Mouse (Mus musculus) myocyte (in vitro differentiated cells): ENCODE data around the gene BC024978. TPM values are rescaled to one million over a fixed set of nuclear protein-coding genes. Genes with fewer than 3 reads are reported as not detected.
A peak's percentile ranks its signal among the peaks of the same experiment; 100 is the strongest.

Experiments
- H3K27me3 ChIP-seq: one replicate; pipeline ENCODE4 v1.6.1; 2011; ENCODE audit not compliant: control insufficient read depth, insufficient read depth, insufficient read length
- H3K36me3 ChIP-seq: one replicate; pipeline ENCODE4 v1.6.1; 2011; ENCODE audit not compliant: control insufficient read depth, insufficient read depth
- H3K4me2 ChIP-seq: one replicate; pipeline ENCODE4 v1.6.1; 2011; ENCODE audit warnings: low read depth, control low read depth
- H3K4me3 ChIP-seq: one replicate; pipeline ENCODE4 v1.5.1; 2011; ENCODE audit warnings: mild to moderate bottlenecking, control low read depth, moderate library complexity
- H3K79me2 ChIP-seq: one replicate; pipeline ENCODE4 v1.6.1; 2011; ENCODE audit not compliant: control insufficient read depth, insufficient read depth
- H3ac ChIP-seq: one replicate; pipeline ENCODE4 v1.6.1; 2011; ENCODE audit not compliant: control insufficient read depth, insufficient read length
- CEBPB ChIP-seq: IDR thresholded peaks from 2 replicates; pipeline ENCODE4 v1.6.1; 2011; ENCODE audit warnings: mild to moderate bottlenecking, moderate library complexity; ENCODE audit not compliant: poor library complexity, insufficient read depth, severe bottlenecking
- E2F4 ChIP-seq: IDR thresholded peaks from one replicate; pipeline ENCODE4 v1.6.1; 2011; ENCODE audit warnings: mild to moderate bottlenecking, control low read depth, moderate library complexity; ENCODE audit not compliant: insufficient read depth
- MAX ChIP-seq: IDR thresholded peaks from one replicate; pipeline ENCODE4 v1.6.1; 2011; ENCODE audit warnings: low read depth, mild to moderate bottlenecking, control low read depth
- MYOD1 ChIP-seq, 3 experiments: IDR thresholded peaks; one replicate each; pipeline ENCODE4 v1.6.1; 2011; ENCODE audit warnings: control low read depth in 2 of 3, low read depth in 2 of 3, mild to moderate bottlenecking in 2 of 3, moderate library complexity in 1 of 3; ENCODE audit not compliant: insufficient read length in 2 of 3, control insufficient read depth in 1 of 3
- MYOG ChIP-seq, 3 experiments: IDR thresholded peaks; one replicate each; pipeline ENCODE4 v1.6.1; 2011; ENCODE audit warnings: control low read depth in 2 of 3, low read depth in 2 of 3, mild to moderate bottlenecking in 2 of 3; ENCODE audit not compliant: insufficient read length in 2 of 3, control insufficient read depth in 1 of 3, insufficient read depth in 1 of 3
- POLR2A ChIP-seq: IDR thresholded peaks from one replicate; pipeline ENCODE4 v1.6.1; 2011; ENCODE audit warnings: low read depth, mild to moderate bottlenecking, control low read depth, moderate library complexity; ENCODE audit not compliant: insufficient read length
- POLR2AphosphoS2 ChIP-seq: IDR thresholded peaks from one replicate; pipeline ENCODE4 v1.6.1; 2011; ENCODE audit warnings: low read depth, control low read depth; ENCODE audit not compliant: insufficient read length
- REST ChIP-seq: IDR thresholded peaks from one replicate; pipeline ENCODE4 v1.6.1; 2011; ENCODE audit warnings: mild to moderate bottlenecking, control low read depth, moderate library complexity; ENCODE audit not compliant: insufficient read depth, insufficient read length
- SRF ChIP-seq: IDR thresholded peaks from one replicate; pipeline ENCODE4 v1.6.1; 2011; ENCODE audit warnings: low read depth; ENCODE audit not compliant: control insufficient read depth, insufficient read length
- TCF12 ChIP-seq: IDR thresholded peaks from one replicate; pipeline ENCODE4 v1.6.1; 2011; ENCODE audit warnings: mild to moderate bottlenecking, control low read depth; ENCODE audit not compliant: poor library complexity, insufficient read depth, severe bottlenecking
- TCF3 ChIP-seq: IDR thresholded peaks from one replicate; pipeline ENCODE4 v1.6.1; 2011; ENCODE audit warnings: low read depth, control low read depth; ENCODE audit not compliant: insufficient read length
- USF1 ChIP-seq: IDR thresholded peaks from one replicate; pipeline ENCODE4 v1.6.1; 2011; ENCODE audit warnings: low read depth, mild to moderate bottlenecking, control low read depth, moderate library complexity
- polyA plus RNA-seq: library from polyadenylated mRNA; unstranded; fragments of >200 nt; fragmentation: generic; extraction: Trizol; gene quantifications from one replicate; pipeline ENCODE4 v1.2.1, GENCODE M21; 2012; ENCODE audit warnings: missing spikeins

Gene BC024978
- polyA plus RNA-seq, 1 experiment, result 5.2 TPM

DNA sequence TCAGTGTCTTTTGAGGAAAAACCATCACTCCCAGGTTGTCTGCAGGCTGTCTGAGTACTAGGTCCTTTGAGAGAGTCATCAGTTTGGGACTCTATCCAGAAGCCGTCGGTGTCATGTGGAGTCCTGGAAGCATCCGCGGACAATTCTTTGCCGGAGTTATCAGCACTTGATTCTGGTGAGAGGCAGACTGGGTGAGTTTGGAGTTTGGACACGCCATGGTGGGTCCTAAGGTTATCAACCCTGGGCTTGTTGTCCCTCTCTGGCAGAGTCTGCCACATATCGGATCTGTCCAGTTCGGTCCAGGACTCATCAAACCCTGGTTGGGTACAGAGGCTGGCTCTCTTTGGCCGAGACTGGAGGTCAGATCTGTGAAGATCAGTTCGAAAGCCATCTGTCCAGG, 32.1 kb downstream of the BC024978 start:
- peak overlapping the region; percentile 67 for H3K4me3 ChIP-seq
- peak overlapping the region; percentile 80 for H3ac ChIP-seq
- TF ChIP-seq REST, result no peak
- TF ChIP-seq TCF3, result no peak
- TF ChIP-seq POLR2A, result no peak
- TF ChIP-seq TCF12, result no peak
- no peak for TF ChIP-seq POLR2AphosphoS2
- no peak for TF ChIP-seq MYOD1 (IDR thresholded peaks at IDR 0.05; ENCODE audit: control insufficient read depth in 1 of 3, insufficient read length in 2 of 3, low read depth in 2 of 3)
- no peak for TF ChIP-seq USF1
- TF ChIP-seq E2F4, result no peak
- TF ChIP-seq SRF, result no peak
- TF ChIP-seq MAX, result no peak
- no peak for TF ChIP-seq MYOG (IDR thresholded peaks at IDR 0.05; ENCODE audit: control insufficient read depth in 1 of 3, insufficient read depth in 1 of 3, insufficient read length in 2 of 3, low read depth in 2 of 3)
- no peak for TF ChIP-seq CEBPB
- H3K36me3 ChIP-seq, result no peaks in the 10 kb centered on the region
- H3K27me3 ChIP-seq, result no peaks in the 10 kb centered on the region
- peaks cover 35% of the 10 kb centered on the region for H3K79me2 ChIP-seq
- H3K4me2 ChIP-seq, result peak overlapping the region; percentile 95

DNA sequence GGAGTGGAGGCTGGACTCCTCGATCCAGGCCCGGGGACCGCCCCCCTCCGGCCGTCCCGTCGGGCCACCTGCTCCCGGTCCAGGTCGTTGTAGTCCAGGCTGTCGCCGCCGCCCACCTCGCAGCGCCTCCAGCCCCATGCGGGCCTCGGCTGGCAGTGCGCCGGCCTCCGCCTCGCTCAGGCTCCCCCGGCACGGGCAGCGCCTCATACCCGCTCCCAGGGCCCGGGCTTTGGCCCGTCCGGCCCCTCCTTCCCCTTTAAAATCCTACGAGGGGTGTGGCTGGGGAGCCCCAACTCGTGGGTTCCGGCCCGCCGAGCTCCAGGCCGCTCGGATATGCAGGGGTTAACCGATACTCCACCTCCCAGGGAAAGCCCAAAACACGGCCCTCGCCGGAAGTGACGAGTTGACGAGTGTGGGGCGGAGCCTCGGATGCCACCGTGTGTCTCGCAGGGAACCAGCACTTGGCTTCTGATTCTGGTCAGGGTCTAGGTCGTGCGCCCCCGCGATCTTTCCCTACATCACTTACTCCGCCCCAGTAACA, 32.8 kb downstream of the BC024978 start, which contains the start of gene Itpkc:
Gene Itpkc (minus strand): TSS at position 381 of the 541 bp plus-strand sequence.
- Histone ChIP-seq H3K4me3 (peak within 1 kb of the TSS; percentile 67), H3K36me3 (no peaks in the 10 kb centered on the region), H3K79me2 (peaks cover 35% of the 10 kb centered on the region), H3K4me2 (peak within 1 kb of the TSS; percentile 95), H3ac (peak within 1 kb of the TSS; percentile 80), H3K27me3 (no peaks in the 10 kb centered on the region)
- TF ChIP-seq MYOD1 (IDR thresholded peaks at IDR 0.05; ENCODE audit: control insufficient read depth in 1 of 3, insufficient read length in 2 of 3, low read depth in 2 of 3), result peak in 1 of 3 experiments; percentile 46
- TF ChIP-seq POLR2AphosphoS2, result peak; percentile 96
- TF ChIP-seq E2F4, result no peak
- TF ChIP-seq MYOG (IDR thresholded peaks at IDR 0.05; ENCODE audit: control insufficient read depth in 1 of 3, insufficient read depth in 1 of 3, insufficient read length in 2 of 3, low read depth in 2 of 3), result peak in 2 of 3 experiments; percentile 18 to 49
- TF ChIP-seq POLR2A, result peak; percentile 94
- no peak for TF ChIP-seq REST
- TF ChIP-seq USF1, result no peak

DNA sequence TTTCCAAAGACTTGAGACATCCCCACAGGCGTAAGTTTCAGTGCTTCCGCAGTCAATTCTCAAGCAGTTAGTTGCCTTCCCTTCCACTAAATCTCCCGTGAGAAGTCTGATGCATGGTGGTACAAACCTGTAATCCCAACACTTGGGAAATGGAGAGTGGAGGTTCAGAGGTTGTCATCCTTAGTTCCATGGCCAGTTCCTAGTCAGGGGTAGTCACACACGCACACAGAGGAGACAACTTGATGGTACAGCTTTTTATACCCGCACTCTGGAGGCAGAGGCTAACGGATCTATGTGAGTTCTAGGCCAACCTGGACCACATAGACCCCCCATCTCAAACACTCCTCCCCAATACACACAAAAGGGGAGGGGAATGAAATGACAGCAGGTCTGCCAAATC, 33.3 kb downstream of the BC024978 start:
- peak overlapping the region; percentile 68 for H3K4me2 ChIP-seq
- peak overlapping the region; percentile 67 for H3K4me3 ChIP-seq
- no peak for TF ChIP-seq TCF12
- no peak for TF ChIP-seq SRF
- no peak for TF ChIP-seq MAX
- TF ChIP-seq MYOG (IDR thresholded peaks at IDR 0.05; ENCODE audit: control insufficient read depth in 1 of 3, insufficient read depth in 1 of 3, insufficient read length in 2 of 3, low read depth in 2 of 3), result no peak
- no peak for TF ChIP-seq E2F4
- TF ChIP-seq USF1, result no peak
- TF ChIP-seq POLR2A, result no peak
- no peak for TF ChIP-seq POLR2AphosphoS2
- TF ChIP-seq CEBPB, result no peak
- TF ChIP-seq MYOD1 (IDR thresholded peaks at IDR 0.05; ENCODE audit: control insufficient read depth in 1 of 3, insufficient read length in 2 of 3, low read depth in 2 of 3), result no peak
- TF ChIP-seq TCF3, result no peak
- TF ChIP-seq REST, result no peak

DNA sequence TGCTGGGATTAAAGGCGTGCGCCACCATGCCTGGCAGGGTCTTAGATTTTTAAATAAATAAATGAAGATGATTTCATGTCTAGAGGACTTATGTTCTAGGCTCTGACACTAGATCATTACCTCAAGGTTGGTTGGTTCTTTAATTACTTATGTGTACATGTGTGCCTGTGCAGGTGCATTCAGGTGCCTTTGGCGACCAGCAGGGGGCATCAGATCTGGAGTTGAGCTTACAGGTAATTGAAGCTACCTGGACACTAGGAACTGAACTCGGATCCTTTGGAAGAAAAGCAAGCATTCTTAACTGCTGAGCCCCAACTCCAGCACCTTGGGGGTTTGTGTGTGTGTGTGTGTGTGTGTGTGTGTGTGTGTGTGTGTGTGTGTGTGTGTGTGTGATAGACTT, 35.2 kb downstream of the BC024978 start:
- no peaks in the 10 kb centered on the region for H3K36me3 ChIP-seq

More for the DNA sequence above, 33.3 kb downstream of the BC024978 start:
- H3K79me2 ChIP-seq, result peaks cover 35% of the 10 kb centered on the region
- H3ac ChIP-seq, result peak overlapping the region; percentile 80
- H3K27me3 ChIP-seq, result no peaks in the 10 kb centered on the region
- no peaks in the 10 kb centered on the region for H3K36me3 ChIP-seq

More for the DNA sequence above, 35.2 kb downstream of the BC024978 start:
- no peak overlapping the region for H3K4me2 ChIP-seq
- H3K27me3 ChIP-seq, result no peaks in the 10 kb centered on the region
- H3K4me3 ChIP-seq, result no peak overlapping the region
- H3K79me2 ChIP-seq, result peaks cover 22% of the 10 kb centered on the region
- no peak overlapping the region for H3ac ChIP-seq
- TF ChIP-seq TCF3 (no peak), POLR2A (no peak), MYOG (IDR thresholded peaks at IDR 0.05; ENCODE audit: control insufficient read depth in 1 of 3, insufficient read depth in 1 of 3, insufficient read length in 2 of 3, low read depth in 2 of 3) (no peak), MAX (no peak), SRF (no peak), USF1 (no peak), MYOD1 (IDR thresholded peaks at IDR 0.05; ENCODE audit: control insufficient read depth in 1 of 3, insufficient read length in 2 of 3, low read depth in 2 of 3) (no peak), REST (no peak), E2F4 (no peak), POLR2AphosphoS2 (no peak)
